Mouse (Mus musculus): ENCODE measurements around the gene Mob4. TPM values are rescaled to one million over a fixed set of nuclear protein-coding genes. Genes with fewer than 3 reads are reported as not detected.

Mob4 gene
- polyA plus RNA-seq, 1 experiment from 2014 or later = 94.4 TPM

DNA sequence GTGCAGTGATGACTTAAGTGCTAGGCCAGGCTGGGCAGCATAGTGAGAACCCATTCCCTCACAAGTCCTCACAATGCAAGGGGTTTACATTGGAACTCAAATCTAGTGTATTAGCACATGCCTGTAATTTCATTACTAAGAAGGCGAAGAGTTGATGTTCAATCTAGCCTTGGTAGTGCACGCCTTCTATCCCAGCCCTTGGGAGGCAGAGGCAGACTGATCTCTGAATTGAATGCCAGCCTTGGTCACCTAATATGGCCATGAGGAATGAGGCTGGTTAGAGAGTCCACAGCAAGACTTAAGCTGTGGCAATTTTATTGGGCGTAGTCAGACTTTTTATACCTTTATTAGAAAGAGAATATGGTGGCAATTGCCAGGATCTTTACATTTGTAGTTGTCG is 13.3 kb downstream of the Mob4 start:
- Histone ChIP-seq H3K36me3 (ENCODE audit: control insufficient read depth, insufficient read depth, low read length) (peaks cover 17% of the 10 kb centered on the region), H3K9me3 (ENCODE audit: control insufficient read depth, low read length) (no peaks in the 10 kb centered on the region), H3K4me3 (ENCODE audit: low read depth, low read length) (no peak overlapping the region), H3K4me1 (replicated peaks; ENCODE audit: control insufficient read depth, insufficient read depth, low read length) (no peaks in the 10 kb centered on the region), H3K9ac (ENCODE audit: low read depth, low read length) (no peak overlapping the region), H3K27ac (ENCODE audit: low read depth, low read length) (no peak overlapping the region), H3K4me2 (no peak overlapping the region), H3K27me3 (replicated peaks; ENCODE audit: control insufficient read depth, insufficient read depth, low read length) (no peaks in the 10 kb centered on the region)
- 95% methylated on average over 4 of the region's 4 CpGs for WGBS
- ATAC-seq (replicated peaks; ENCODE audit: low FRiP score) (no peak), DNase-seq (ENCODE audit: low spot score) (no peak)

DNA sequence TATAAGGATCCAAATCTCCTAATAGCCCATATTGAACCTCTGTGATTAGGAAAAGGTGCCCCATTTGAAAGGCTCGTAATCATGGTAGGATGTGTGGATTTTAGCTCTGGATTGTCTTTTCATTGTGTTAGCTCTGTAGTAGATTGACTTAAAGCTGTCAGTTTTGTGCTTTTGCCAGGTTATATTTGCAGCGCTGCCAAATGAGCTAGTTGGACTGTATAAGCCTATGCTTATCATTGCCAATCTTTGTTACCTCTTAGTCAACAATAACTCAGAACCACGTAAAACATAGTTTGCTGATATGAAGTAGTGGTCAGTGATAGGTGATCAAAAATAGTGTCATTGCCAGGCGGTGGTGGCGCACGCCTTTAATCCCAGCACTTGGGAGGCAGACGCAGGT is 14.5 kb downstream of the Mob4 start:
- WGBS = 90% methylated on average over 7 of the region's 7 CpGs

GRCm38 (mm10) chr1:55157329-55157728 is 26.3 kb downstream of the Mob4 start:
- Histone ChIP-seq H3K4me3 (ENCODE audit: low read depth, low read length) (no peak overlapping the region), H3K27me3 (replicated peaks; ENCODE audit: control insufficient read depth, insufficient read depth, low read length) (no peaks in the 10 kb centered on the region), H3K27ac (ENCODE audit: low read depth, low read length) (no peak overlapping the region), H3K9me3 (ENCODE audit: control insufficient read depth, low read length) (no peaks in the 10 kb centered on the region), H3K4me1 (replicated peaks; ENCODE audit: control insufficient read depth, insufficient read depth, low read length) (no peaks in the 10 kb centered on the region), H3K9ac (ENCODE audit: low read depth, low read length) (no peak overlapping the region), H3K4me2 (no peak overlapping the region), H3K36me3 (ENCODE audit: control insufficient read depth, insufficient read depth, low read length) (peaks cover 17% of the 10 kb centered on the region; the same call in 1 of the 2 replicates)
- 94% methylated on average over 4 of the region's 4 CpGs for WGBS
- DNase-seq (ENCODE audit: low spot score) (peak; percentile 30), ATAC-seq (replicated peaks; ENCODE audit: low FRiP score) (no peak)

More for the DNA sequence above, 14.5 kb downstream of the Mob4 start:
- Histone ChIP-seq H3K4me1 (replicated peaks; ENCODE audit: control insufficient read depth, insufficient read depth, low read length) (no peaks in the 10 kb centered on the region), H3K27ac (ENCODE audit: low read depth, low read length) (no peak overlapping the region), H3K9ac (ENCODE audit: low read depth, low read length) (no peak overlapping the region), H3K9me3 (ENCODE audit: control insufficient read depth, low read length) (no peaks in the 10 kb centered on the region), H3K4me3 (ENCODE audit: low read depth, low read length) (no peak overlapping the region), H3K4me2 (no peak overlapping the region), H3K36me3 (ENCODE audit: control insufficient read depth, insufficient read depth, low read length) (peaks cover 18% of the 10 kb centered on the region), H3K27me3 (replicated peaks; ENCODE audit: control insufficient read depth, insufficient read depth, low read length) (no peaks in the 10 kb centered on the region)
- ATAC-seq (replicated peaks; ENCODE audit: low FRiP score) = no peak
- DNase-seq (ENCODE audit: low spot score) = no peak

DNA sequence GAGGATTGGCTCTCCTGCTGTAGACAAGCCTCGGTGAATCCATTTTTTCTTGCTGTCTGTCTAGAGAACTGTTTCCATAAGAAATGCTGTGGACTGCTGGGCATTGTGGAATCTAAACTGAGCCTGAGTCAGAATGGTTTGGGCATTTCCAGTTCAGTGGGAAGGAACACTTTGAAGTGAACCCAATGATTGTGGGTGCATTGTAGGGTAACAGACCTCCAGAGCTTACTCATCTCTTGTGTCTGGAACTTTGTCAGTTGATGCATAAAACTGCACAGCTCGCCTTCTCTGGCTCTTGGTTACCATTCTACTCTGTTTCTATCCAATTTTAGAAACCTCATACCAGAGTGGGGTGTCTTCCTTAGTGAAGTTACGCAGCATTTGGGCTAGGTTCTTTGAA is 27.2 kb downstream of the Mob4 start:
- H3K27ac ChIP-seq (ENCODE audit: low read depth, low read length) = no peak overlapping the region
- H3K4me1 ChIP-seq (replicated peaks; ENCODE audit: control insufficient read depth, insufficient read depth, low read length) = no peaks in the 10 kb centered on the region
- DNase-seq (ENCODE audit: low spot score) (peak; percentile 14), ATAC-seq (replicated peaks; ENCODE audit: low FRiP score) (no peak)
- no peak overlapping the region for H3K9ac ChIP-seq (ENCODE audit: low read depth, low read length)
- peaks cover 17% of the 10 kb centered on the region; the same call in 1 of the 2 replicates for H3K36me3 ChIP-seq (ENCODE audit: control insufficient read depth, insufficient read depth, low read length)
- H3K9me3 ChIP-seq (ENCODE audit: control insufficient read depth, low read length) = no peaks in the 10 kb centered on the region
- WGBS = 87% methylated on average over 3 of the region's 3 CpGs
- H3K4me2 ChIP-seq = no peak overlapping the region
- H3K27me3 ChIP-seq (replicated peaks; ENCODE audit: control insufficient read depth, insufficient read depth, low read length) = no peaks in the 10 kb centered on the region
- no peak overlapping the region for H3K4me3 ChIP-seq (ENCODE audit: low read depth, low read length)

DNA sequence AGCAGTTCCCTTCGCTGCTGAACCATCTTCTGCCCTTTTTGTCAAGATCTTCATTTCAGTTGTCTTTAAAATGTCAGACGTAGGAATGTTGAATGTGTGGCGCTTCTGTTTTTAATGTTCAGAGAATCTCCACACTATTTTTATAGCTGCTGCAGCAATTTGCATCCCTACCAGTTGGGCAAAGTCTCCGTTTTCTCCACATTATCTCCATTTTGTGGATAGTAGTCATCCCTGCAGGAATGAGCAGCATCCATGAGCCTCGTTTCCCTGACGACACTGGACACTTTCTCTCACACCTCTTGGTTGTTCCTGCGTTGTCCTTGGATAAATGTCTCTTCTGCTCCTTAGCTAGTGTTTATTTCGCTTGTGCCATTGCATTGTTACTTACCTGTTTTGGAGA is 27.8 kb downstream of the Mob4 start:
- no peaks in the 10 kb centered on the region for H3K27me3 ChIP-seq (replicated peaks; ENCODE audit: control insufficient read depth, insufficient read depth, low read length)
- peaks cover 17% of the 10 kb centered on the region; the same call in 1 of the 2 replicates for H3K36me3 ChIP-seq (ENCODE audit: control insufficient read depth, insufficient read depth, low read length)
- H3K4me3 ChIP-seq (ENCODE audit: low read depth, low read length) = no peak overlapping the region
- 87% methylated on average over 8 of the region's 8 CpGs for WGBS
- no peak overlapping the region for H3K4me2 ChIP-seq
- no peaks in the 10 kb centered on the region for H3K4me1 ChIP-seq (replicated peaks; ENCODE audit: control insufficient read depth, insufficient read depth, low read length)
- H3K9me3 ChIP-seq (ENCODE audit: control insufficient read depth, low read length) = no peaks in the 10 kb centered on the region
- DNase-seq (ENCODE audit: low spot score) (no peak), ATAC-seq (replicated peaks; ENCODE audit: low FRiP score) (no peak)
- no peak overlapping the region for H3K9ac ChIP-seq (ENCODE audit: low read depth, low read length)
- H3K27ac ChIP-seq (ENCODE audit: low read depth, low read length) = no peak overlapping the region

DNA sequence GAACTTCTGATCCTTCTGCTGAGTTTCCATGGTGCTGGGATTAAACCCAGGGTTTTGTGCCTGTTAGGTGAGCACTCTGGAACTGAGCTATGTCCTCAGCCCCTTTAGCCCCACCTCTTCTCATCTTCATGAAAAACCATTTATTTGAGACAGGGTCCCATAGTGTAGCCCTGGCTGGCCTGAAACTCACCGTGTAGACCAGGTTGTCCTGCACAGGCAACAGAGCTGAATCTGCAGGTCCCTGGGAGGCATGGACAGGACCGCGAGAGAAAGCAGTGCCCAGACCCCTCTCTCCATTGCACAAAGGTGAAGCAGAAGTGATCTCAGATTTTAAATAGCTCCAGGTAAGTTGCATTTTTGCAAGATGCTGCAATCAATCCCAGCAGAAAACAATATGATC is 29.2 kb downstream of the Mob4 start:
- Histone ChIP-seq H3K27me3 (replicated peaks; ENCODE audit: control insufficient read depth, insufficient read depth, low read length) (no peaks in the 10 kb centered on the region), H3K9me3 (ENCODE audit: control insufficient read depth, low read length) (no peaks in the 10 kb centered on the region), H3K4me1 (replicated peaks; ENCODE audit: control insufficient read depth, insufficient read depth, low read length) (no peaks in the 10 kb centered on the region), H3K9ac (ENCODE audit: low read depth, low read length) (no peak overlapping the region), H3K36me3 (ENCODE audit: control insufficient read depth, insufficient read depth, low read length) (peaks cover 15% of the 10 kb centered on the region; the same call in 1 of the 2 replicates), H3K4me3 (ENCODE audit: low read depth, low read length) (no peak overlapping the region), H3K4me2 (no peak overlapping the region), H3K27ac (ENCODE audit: low read depth, low read length) (no peak overlapping the region)
- 94% methylated on average over 3 of the region's 3 CpGs for WGBS
- DNase-seq (ENCODE audit: low spot score) (peak; percentile 22), ATAC-seq (replicated peaks; ENCODE audit: low FRiP score) (no peak)

- Histone ChIP-seq H3K27ac (ENCODE audit: low read depth, low read length) (no peak overlapping the region), H3K9ac (ENCODE audit: low read depth, low read length) (no peak overlapping the region), H3K4me3 (ENCODE audit: low read depth, low read length) (no peak overlapping the region), H3K4me1 (replicated peaks; ENCODE audit: control insufficient read depth, insufficient read depth, low read length) (no peaks in the 10 kb centered on the region), H3K9me3 (ENCODE audit: control insufficient read depth, low read length) (no peaks in the 10 kb centered on the region), H3K27me3 (replicated peaks; ENCODE audit: control insufficient read depth, insufficient read depth, low read length) (no peaks in the 10 kb centered on the region), H3K36me3 (ENCODE audit: control insufficient read depth, insufficient read depth, low read length) (0 out of 2 replicates have a peak, but pooled peaks cover 7% of the 10 kb centered on the region), H3K4me2 (no peak overlapping the region)
- no peak for ATAC-seq (replicated peaks; ENCODE audit: low FRiP score)
- 94% methylated on average over 17 of the region's 17 CpGs for WGBS
- DNase-seq (ENCODE audit: low spot score) = peak; percentile 27
These were observed 30.0 kb downstream of the Mob4 start for GRCm38 (mm10) chr1:55160831-55161638.

- H3K36me3 ChIP-seq (ENCODE audit: control insufficient read depth, insufficient read depth, low read length) = 0 out of 2 replicates have a peak, but pooled peaks cover 5% of the 10 kb centered on the region
- WGBS = 71% methylated on average over 7 of the region's 7 CpGs
These were observed 30.9 kb downstream of the Mob4 start for GRCm38 (mm10) chr1:55161895-55162294.

DNA sequence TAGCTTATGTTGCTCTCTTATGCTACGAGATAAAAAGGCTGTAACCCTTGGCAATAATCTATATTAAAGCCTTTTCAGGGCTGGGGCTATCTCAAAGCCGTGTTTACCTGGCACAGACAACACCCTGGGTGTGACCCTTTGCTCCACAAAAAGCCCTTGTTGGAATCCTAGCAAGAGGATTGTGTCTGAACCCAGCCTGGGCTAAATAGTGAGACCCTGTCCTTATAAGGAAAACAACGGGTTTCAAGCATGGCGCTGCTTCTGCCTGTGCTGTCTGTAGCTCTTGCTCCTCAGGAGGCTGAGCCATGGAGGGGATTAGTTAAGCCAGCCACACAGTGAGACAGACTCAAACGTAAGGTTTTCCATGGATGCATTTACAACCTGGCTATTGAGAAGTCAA is 31.8 kb downstream of the Mob4 start:
- no peak overlapping the region for H3K9ac ChIP-seq (ENCODE audit: low read depth, low read length)
- DNase-seq (ENCODE audit: low spot score) (no peak), ATAC-seq (replicated peaks; ENCODE audit: low FRiP score) (no peak)
- WGBS = 70% methylated on average over 5 of the region's 5 CpGs
- H3K4me3 ChIP-seq (ENCODE audit: low read depth, low read length) = no peak overlapping the region
- H3K27me3 ChIP-seq (replicated peaks; ENCODE audit: control insufficient read depth, insufficient read depth, low read length) = no peaks in the 10 kb centered on the region
- no peak overlapping the region for H3K27ac ChIP-seq (ENCODE audit: low read depth, low read length)
- H3K9me3 ChIP-seq (ENCODE audit: control insufficient read depth, low read length) = no peaks in the 10 kb centered on the region
- no peaks in the 10 kb centered on the region for H3K36me3 ChIP-seq (ENCODE audit: control insufficient read depth, insufficient read depth, low read length)
- H3K4me2 ChIP-seq = no peak overlapping the region
- H3K4me1 ChIP-seq (replicated peaks; ENCODE audit: control insufficient read depth, insufficient read depth, low read length) = peaks cover 2% of the 10 kb centered on the region; the same call in 1 of the 2 replicates

More at GRCm38 (mm10) chr1:55161895-55162294, 30.9 kb downstream of the Mob4 start:
- DNase-seq (ENCODE audit: low spot score) (peak; percentile 45), ATAC-seq (replicated peaks; ENCODE audit: low FRiP score) (peak; percentile 54; the same call in 1 of the 2 replicates)
- no peak overlapping the region for H3K27ac ChIP-seq (ENCODE audit: low read depth, low read length)
- no peak overlapping the region for H3K9ac ChIP-seq (ENCODE audit: low read depth, low read length)
- H3K9me3 ChIP-seq (ENCODE audit: control insufficient read depth, low read length) = no peaks in the 10 kb centered on the region
- H3K4me1 ChIP-seq (replicated peaks; ENCODE audit: control insufficient read depth, insufficient read depth, low read length) = no peaks in the 10 kb centered on the region
- no peak overlapping the region for H3K4me3 ChIP-seq (ENCODE audit: low read depth, low read length)
- H3K27me3 ChIP-seq (replicated peaks; ENCODE audit: control insufficient read depth, insufficient read depth, low read length) = no peaks in the 10 kb centered on the region
- H3K4me2 ChIP-seq = no peak overlapping the region

All from liver, embryonic 11.5 days (tissue).